Mouse (Mus musculus) myocyte (in vitro differentiated cells): ENCODE data around the gene Ddx55.

Experiments used
- CEBPB ChIP-seq: IDR thresholded peaks from 2 replicates; pipeline ENCODE4 v1.6.1; 2011; ENCODE audit warnings: mild to moderate bottlenecking, moderate library complexity; ENCODE audit not compliant: poor library complexity, insufficient read depth, severe bottlenecking
- POLR2A ChIP-seq: IDR thresholded peaks from one replicate; pipeline ENCODE4 v1.6.1; 2011; ENCODE audit warnings: low read depth, mild to moderate bottlenecking, control low read depth, moderate library complexity; ENCODE audit not compliant: insufficient read length
- USF1 ChIP-seq: IDR thresholded peaks from one replicate; pipeline ENCODE4 v1.6.1; 2011; ENCODE audit warnings: low read depth, mild to moderate bottlenecking, control low read depth, moderate library complexity

DNA sequence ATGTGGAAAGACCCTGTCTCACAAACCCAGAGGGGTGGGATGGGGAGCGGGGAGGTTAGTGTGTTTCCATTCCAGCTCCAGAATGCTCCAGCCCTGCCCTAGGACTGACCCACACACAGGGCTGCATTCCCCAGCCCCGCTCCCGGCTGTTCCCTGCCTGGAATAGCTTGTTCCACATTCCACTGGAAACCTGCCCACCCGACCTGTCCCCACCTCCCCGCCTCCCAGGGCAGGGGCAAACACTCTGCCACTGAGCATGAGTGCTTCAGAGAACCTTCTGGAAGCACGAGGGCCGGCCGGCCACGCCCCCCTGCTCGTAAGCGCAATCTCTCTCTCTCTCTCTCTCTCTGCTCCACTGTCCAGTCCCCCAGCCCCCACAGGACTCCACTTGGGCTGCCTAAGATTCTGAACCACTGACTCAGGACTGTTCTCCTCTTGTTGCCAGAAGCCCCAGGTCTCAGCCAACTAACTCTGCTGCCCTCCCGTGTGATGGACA, 42.9 kb upstream of the Ddx55 start:
- TF ChIP-seq USF1 (no peak), POLR2A (no peak), CEBPB (no peak)
